1 mouse cellular context compared by ENCODE assay signal in the genomic region with DNA sequence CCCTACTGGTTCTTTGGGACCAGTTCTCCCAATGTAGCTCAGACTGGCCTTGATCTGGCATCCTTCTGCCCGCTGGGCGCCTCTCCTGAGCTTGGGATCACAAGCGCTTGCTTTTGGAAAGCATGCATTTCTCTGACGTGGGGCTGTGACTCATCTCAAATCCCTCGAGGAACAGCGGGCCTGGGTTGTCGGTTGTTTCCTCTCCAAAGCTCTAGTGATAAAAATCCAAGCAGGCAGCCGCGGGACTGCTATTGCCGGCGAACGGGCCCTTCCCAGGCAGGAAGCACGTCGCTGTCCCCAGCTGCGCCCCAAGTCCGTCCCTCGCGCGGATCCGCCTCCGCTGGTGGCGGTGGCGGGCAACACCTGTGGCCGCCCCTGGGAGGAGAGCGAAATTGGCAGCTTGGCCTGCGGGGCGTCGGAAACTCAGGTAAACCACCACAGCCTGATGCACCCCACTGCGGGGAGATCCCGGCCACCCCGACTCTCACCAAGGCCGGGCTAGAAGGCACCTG.
TF ChIP-seq lines count a peak whose summit lies in the region.

No protein-coding gene starts in this region.

TF ChIP-seq in ES-E14, 5 proteins besides CTCF, POLR2A, EP300 and RAD21 (continued from another document):
- TF ChIP-seq ZC3H11A (IDR thresholded peaks at IDR 0.05; ENCODE audit: borderline replicate concordance, low read depth, low read length), result no peak
TF ChIP-seq in ES-E14: peak in this region for 0.
